Mouse (Mus musculus): ENCODE measurements around the gene Prok1. TPM values are rescaled to one million over a fixed set of nuclear protein-coding genes. Genes with fewer than 3 reads are reported as not detected.

The Prok1 gene
- polyA plus RNA-seq, 1 experiment, result 0.11 TPM

- no peak for DNase-seq (ENCODE audit: low read depth, low spot score)
- WGBS, result 86% methylated on average over 3 of the region's 3 CpGs
Measured at GRCm38 (mm10) chr3:107204413-107204812, 35.1 kb downstream of the Prok1 start.

- no peak for DNase-seq (ENCODE audit: low read depth, low spot score)
- WGBS, result 34% methylated on average over 9 of the region's 9 CpGs
Measured at GRCm38 (mm10) chr3:107201310-107202180, 38.0 kb downstream of the Prok1 start.

GRCm38 (mm10) chr3:107188226-107188899, 51.1 kb downstream of the Prok1 start:
- no peak for DNase-seq (ENCODE audit: low read depth, low spot score)
- 44% methylated on average over 6 of the region's 6 CpGs for WGBS

GRCm38 (mm10) chr3:107187022-107187421, 52.5 kb downstream of the Prok1 start:
- DNase-seq (ENCODE audit: low read depth, low spot score), result no peak
- 73% methylated on average over 4 of the region's 4 CpGs for WGBS

- WGBS, result 71% methylated on average over 3 of the region's 3 CpGs
- DNase-seq (ENCODE audit: low read depth, low spot score), result no peak
Measured at GRCm38 (mm10) chr3:107185597-107185996, 53.9 kb downstream of the Prok1 start.

- DNase-seq (ENCODE audit: low read depth, low spot score), result no peak
- 72% methylated on average over 3 of the region's 3 CpGs for WGBS
Measured at GRCm38 (mm10) chr3:107183178-107183577, 56.3 kb downstream of the Prok1 start.

Other genes starting within 250 kb of the Prok1 start
- gene Kcna3, start 203.5 kb downstream of the Prok1 start, polyA plus RNA-seq (2012; rRNA removed), result 0.73 and 3.4 TPM in 2 replicates
- 0.71 and 0.99 TPM in 2 replicates for gene Kcna2, start 138.6 kb downstream of the Prok1 start, polyA plus RNA-seq (2012; rRNA removed)
- not detected in 2 replicates for gene Kcna10, start 56.7 kb downstream of the Prok1 start, polyA plus RNA-seq (2012; rRNA removed)
- 0.10 and 1.4 TPM in 2 replicates for gene Cym, start 18.0 kb downstream of the Prok1 start, polyA plus RNA-seq (2012; rRNA removed)
- gene A630076J17Rik, start 9.1 kb downstream of the Prok1 start, polyA plus RNA-seq (2012; rRNA removed), result not detected in 2 replicates
- gene Lamtor5, start 39.2 kb upstream of the Prok1 start, polyA plus RNA-seq (2012; rRNA removed), result 117 and 129 TPM in 2 replicates
- 0.05 and 0.19 TPM in 2 replicates for gene Slc16a4, start 51.5 kb upstream of the Prok1 start, polyA plus RNA-seq (2012; rRNA removed)
- 4.3 and 6.9 TPM in 2 replicates for gene Rbm15, start 94.0 kb upstream of the Prok1 start, polyA plus RNA-seq (2012; rRNA removed)
- gene Kcnc4, start 219.8 kb upstream of the Prok1 start, polyA plus RNA-seq (2012; rRNA removed), result 0.30 and 0.34 TPM in 2 replicates